Comparison of ENCODE assay signal across 27 mouse cellular contexts in the genomic region with DNA sequence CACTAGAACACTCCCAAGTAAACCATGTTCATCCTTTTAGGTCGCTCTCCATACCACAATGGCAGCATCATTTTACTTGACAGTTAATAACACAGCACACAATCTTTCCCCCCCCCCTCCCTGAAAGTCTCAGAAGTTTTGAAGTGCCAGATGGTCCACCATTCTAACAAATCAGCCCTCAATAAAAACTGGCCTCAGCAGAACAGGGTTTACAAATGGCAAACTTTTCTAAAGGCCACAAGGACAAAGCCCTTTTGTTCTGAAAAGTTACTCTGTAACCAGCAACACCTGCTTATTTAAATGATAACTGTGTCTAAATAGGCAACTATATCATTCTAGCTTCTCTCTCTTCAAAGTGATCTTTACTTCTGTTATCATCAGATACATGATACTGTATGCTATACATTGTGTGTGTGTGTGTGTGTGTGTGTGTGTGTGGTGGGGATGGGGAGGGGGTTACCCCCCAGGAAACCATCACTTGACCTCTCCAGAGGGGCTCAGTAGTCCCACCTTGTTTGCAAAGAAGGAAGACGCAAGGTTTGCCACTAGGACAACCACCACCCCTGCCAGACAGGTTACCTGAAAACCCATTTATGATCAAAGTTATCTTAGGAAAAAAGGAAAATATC.
DNase-seq lines count a peak whose midpoint lies in the region; ATAC-seq and TF ChIP-seq lines count a peak whose summit lies in the region.
"Had no signal": no experiment of that assay in that cellular context is flagged by ENCODE, and none has a peak within 500 bp of the region (broad histone marks: within the 10 kb centered on the region; RNA-seq: fewer than 3 reads in every experiment).

No protein-coding gene starts in this region.

- no peaks in the 10 kb centered on the region for H3K27me3 ChIP-seq in stomach, embryonic 14.5 days (ENCODE audit: control insufficient read depth, insufficient read depth, low read length)
- no peaks in the 10 kb centered on the region for H3K27me3 ChIP-seq in stomach, postnatal 0 days (ENCODE audit: control insufficient read depth, insufficient read depth, low read length)
- no peaks in the 10 kb centered on the region for H3K27me3 ChIP-seq in intestine, postnatal 0 days (replicated peaks; ENCODE audit: control insufficient read depth, insufficient read depth, low read length)
- no peaks in the 10 kb centered on the region for H3K27me3 ChIP-seq in hindbrain, postnatal 0 days (ENCODE audit: insufficient read depth, low read length)
- H3K27me3 ChIP-seq: CH12.LX; heart, embryonic 15.5 days; hindbrain, embryonic 12.5 days; limb, embryonic 12.5 days; lung, embryonic 15.5 days; midbrain, embryonic 12.5 days; neural tube, embryonic 13.5 days had no signal

- peaks cover under 1% of the 10 kb centered on the region; the same call in 1 of the 2 replicates for H3K4me1 ChIP-seq in stomach, embryonic 14.5 days (ENCODE audit: control insufficient read depth, insufficient read depth, low read length)
- no peaks in the 10 kb centered on the region for H3K4me1 ChIP-seq in stomach, postnatal 0 days (replicated peaks; ENCODE audit: control insufficient read depth, insufficient read depth)
- H3K4me1 ChIP-seq in intestine, postnatal 0 days (replicated peaks; ENCODE audit: control insufficient read depth, insufficient read depth, low read length) = no peaks in the 10 kb centered on the region
- peaks cover 4% of the 10 kb centered on the region; the same call in 1 of the 2 replicates for H3K4me1 ChIP-seq in hindbrain, postnatal 0 days (ENCODE audit: insufficient read depth, low read length)

- WGBS in stomach, embryonic 14.5 days = 52% methylated on average over 2 of the region's 2 CpGs
- 61% methylated on average over 2 of the region's 2 CpGs for WGBS in stomach, postnatal 0 days
- 57% methylated on average over 2 of the region's 2 CpGs for WGBS in intestine, postnatal 0 days
- WGBS in hindbrain, postnatal 0 days = 72% methylated on average over 2 of the region's 2 CpGs

- H3K4me3 ChIP-seq in stomach, embryonic 14.5 days (ENCODE audit: low read depth, low read length) = no peak overlapping the region
- no peak overlapping the region for H3K4me3 ChIP-seq in stomach, postnatal 0 days (ENCODE audit: low read depth, low read length)
- no peak overlapping the region for H3K4me3 ChIP-seq in intestine, postnatal 0 days (ENCODE audit: low read depth, low read length)
- no peak overlapping the region for H3K4me3 ChIP-seq in hindbrain, postnatal 0 days (ENCODE audit: low read length)
- H3K4me3 ChIP-seq: heart, embryonic 10.5 days; heart, embryonic 15.5 days; hindbrain, embryonic 12.5 days; limb, embryonic 12.5 days; lung, embryonic 15.5 days; midbrain, embryonic 12.5 days; neural tube, embryonic 13.5 days had no signal

- TF ChIP-seq CTCF in stomach, postnatal 0 days (IDR thresholded peaks at IDR 0.05; ENCODE audit: low read depth) = no peak
- TF ChIP-seq CTCF in intestine, postnatal 0 days (IDR thresholded peaks at IDR 0.05; ENCODE audit: low read depth) = no peak
- no peak for TF ChIP-seq CTCF in hindbrain, postnatal 0 days (IDR thresholded peaks at IDR 0.05; ENCODE audit: low read depth)

- no peak overlapping the region for H3K27ac ChIP-seq in stomach, embryonic 14.5 days (ENCODE audit: low read length)
- no peak overlapping the region for H3K27ac ChIP-seq in stomach, postnatal 0 days (replicated peaks)
- no peak overlapping the region for H3K27ac ChIP-seq in intestine, postnatal 0 days (ENCODE audit: low read depth, low read length)
- no peak overlapping the region for H3K27ac ChIP-seq in hindbrain, postnatal 0 days
- H3K27ac ChIP-seq: heart, embryonic 10.5 days; heart, embryonic 15.5 days; lung, embryonic 15.5 days; midbrain, embryonic 12.5 days had no signal

- no peaks in the 10 kb centered on the region for H3K36me3 ChIP-seq in stomach, embryonic 14.5 days (ENCODE audit: control insufficient read depth, insufficient read depth, low read length)
- no peaks in the 10 kb centered on the region for H3K36me3 ChIP-seq in stomach, postnatal 0 days (ENCODE audit: control insufficient read depth, insufficient read depth, low read length)
- H3K36me3 ChIP-seq in intestine, postnatal 0 days (ENCODE audit: control insufficient read depth, insufficient read depth) = no peaks in the 10 kb centered on the region
- no peaks in the 10 kb centered on the region for H3K36me3 ChIP-seq in hindbrain, postnatal 0 days (ENCODE audit: insufficient read depth, low read length)
- H3K36me3 ChIP-seq: heart, embryonic 10.5 days; heart, embryonic 15.5 days; hindbrain, embryonic 12.5 days; limb, embryonic 12.5 days; lung, embryonic 15.5 days; midbrain, embryonic 12.5 days; neural tube, embryonic 13.5 days had no signal

- DNase-seq in embryo, embryonic 10.5 days (ENCODE audit: low spot score) = peak; percentile 58
- no peak for DNase-seq in embryo, embryonic 9.5 days (ENCODE audit: extremely low spot score)
- DNase-seq in stomach, postnatal 0 days (ENCODE audit: low spot score) = no peak
- no peak for DNase-seq in spleen, postnatal 10 days (ENCODE audit: low spot score in 2 of 2)
- DNase-seq in hindbrain, postnatal 0 days (ENCODE audit: low spot score) = no peak
- DNase-seq: adrenal gland, adult 2 months; adrenal gland, postnatal 36 days; cerebellum, adult 18-20 months; cerebellum, postnatal 10 days; gastrocnemius, postnatal 25 days; heart, adult 11 months; kidney, adult 8-10 months; kidney, postnatal 14 days; lung, postnatal 36 days; spleen, adult 18-20 months had no signal

- no peak overlapping the region for H3K9ac ChIP-seq in stomach, embryonic 14.5 days (replicated peaks; ENCODE audit: low read depth, low read length)
- no peak overlapping the region for H3K9ac ChIP-seq in stomach, postnatal 0 days (ENCODE audit: low read length)
- no peak overlapping the region for H3K9ac ChIP-seq in intestine, postnatal 0 days (ENCODE audit: low read depth, low read length)
- H3K9ac ChIP-seq in hindbrain, postnatal 0 days (replicated peaks; ENCODE audit: low read length) = no peak overlapping the region
- H3K9ac ChIP-seq: heart, embryonic 15.5 days; hindbrain, embryonic 12.5 days; limb, embryonic 12.5 days; lung, embryonic 15.5 days; midbrain, embryonic 12.5 days; neural tube, embryonic 13.5 days had no signal

- no peak overlapping the region for H3K4me2 ChIP-seq in stomach, embryonic 14.5 days (replicated peaks; ENCODE audit: low read depth, low read length)
- no peak overlapping the region for H3K4me2 ChIP-seq in stomach, postnatal 0 days (replicated peaks; ENCODE audit: low read depth)
- no peak overlapping the region for H3K4me2 ChIP-seq in intestine, postnatal 0 days (replicated peaks; ENCODE audit: low read depth)
- no peak overlapping the region for H3K4me2 ChIP-seq in hindbrain, postnatal 0 days (ENCODE audit: low read depth, low read length)
- H3K4me2 ChIP-seq: heart, embryonic 15.5 days; hindbrain, embryonic 12.5 days; limb, embryonic 12.5 days; liver, embryonic 11.5 days; lung, embryonic 15.5 days; midbrain, embryonic 12.5 days; neural tube, embryonic 13.5 days had no signal

- peak; percentile 69; the same call in 1 of the 2 replicates for ATAC-seq in stomach, embryonic 14.5 days (ENCODE audit: insufficient number of reproducible peaks, insufficient read depth, low FRiP score, low read depth)
- no peak for ATAC-seq in stomach, postnatal 0 days (ENCODE audit: low FRiP score, low TSS enrichment)
- ATAC-seq in intestine, postnatal 0 days = peak; percentile 64
- ATAC-seq in hindbrain, postnatal 0 days = no peak
- ATAC-seq: forebrain, embryonic 14.5 days had no signal

- no peak for TF ChIP-seq EP300 in stomach, postnatal 0 days (optimal IDR thresholded peaks at IDR 0.05)

- no peaks in the 10 kb centered on the region for H3K9me3 ChIP-seq in stomach, embryonic 14.5 days (ENCODE audit: control insufficient read depth, low read depth, low read length)
- H3K9me3 ChIP-seq in stomach, postnatal 0 days (ENCODE audit: control insufficient read depth, low read length) = no peaks in the 10 kb centered on the region
- H3K9me3 ChIP-seq in intestine, postnatal 0 days (ENCODE audit: control insufficient read depth) = no peaks in the 10 kb centered on the region
- no peaks in the 10 kb centered on the region for H3K9me3 ChIP-seq in hindbrain, postnatal 0 days (ENCODE audit: low read length)
- H3K9me3 ChIP-seq: heart, embryonic 10.5 days; heart, embryonic 15.5 days; hindbrain, embryonic 12.5 days; limb, embryonic 12.5 days; lung, embryonic 15.5 days; midbrain, embryonic 12.5 days; neural tube, embryonic 13.5 days had no signal

Comparison
In these comparisons a context has a peak if more than half of its experiments do, and no peak if none do; other contexts are left out.
1. ATAC-seq: peak in stomach, embryonic 14.5 days (single experiment) and intestine, postnatal 0 days (single experiment); none in stomach, postnatal 0 days (single experiment) and hindbrain, postnatal 0 days (single experiment).